Mouse (Mus musculus) spleen, adult 2 months (tissue): ENCODE measurements around the gene Efcab10.

Source experiments
- CTCF ChIP-seq: fragments of 200-500 bp; IDR thresholded peaks from 2 replicates; pipeline ENCODE4 v1.5.1; 2011; ENCODE audit warnings: mild to moderate bottlenecking, inconsistent platforms; ENCODE audit not compliant: insufficient read depth, insufficient read length, insufficient replicate concordance; ENCODE audit errors: extremely low read depth
- POLR2A ChIP-seq: fragments of 200-500 bp; IDR thresholded peaks from 2 replicates; pipeline ENCODE4 v1.6.1; 2011; ENCODE audit warnings: low read depth, low read length, inconsistent platforms

DNA sequence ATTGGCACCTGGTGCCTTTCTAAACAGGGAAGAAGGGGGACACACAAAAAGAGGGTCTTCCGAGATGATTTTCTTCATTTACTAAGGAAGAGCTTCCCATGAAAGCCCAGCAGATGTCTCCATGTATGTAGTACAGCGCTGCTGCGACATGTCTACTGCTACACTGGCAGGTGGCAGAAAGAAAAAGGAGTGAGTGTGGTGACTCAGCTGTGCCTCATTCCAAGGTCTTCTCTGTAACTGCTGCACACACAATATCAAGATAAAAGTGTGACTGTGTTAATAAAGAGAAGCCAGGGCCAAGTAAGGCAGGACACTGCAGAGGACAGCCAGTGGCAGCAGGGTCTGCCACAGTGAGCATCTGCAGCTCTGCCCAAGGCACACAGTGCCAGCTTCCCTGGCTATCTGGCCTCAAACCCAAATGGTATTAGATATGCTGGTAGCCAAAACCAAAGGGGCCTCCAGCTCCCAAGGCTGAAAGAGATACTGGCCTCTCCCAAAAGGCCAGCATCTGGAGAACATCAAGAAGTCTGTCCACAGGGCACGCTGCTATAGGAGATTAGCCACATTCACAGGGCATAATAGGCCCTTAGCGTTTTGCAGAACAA, 34.7 kb upstream of the Efcab10 start:
- no peak for TF ChIP-seq CTCF
- no peak for TF ChIP-seq POLR2A
